Mouse (Mus musculus) MEL (cell line): ENCODE data around the gene Lrrk2. TPM values are rescaled to one million over a fixed set of nuclear protein-coding genes. Genes with fewer than 3 reads are reported as not detected.

ENCODE experiments used
- DNase-seq: peaks from one replicate; pipeline ENCODE4 v3.0.0; 2011; ENCODE audit warnings: low read depth, low spot score
- H3K27ac ChIP-seq: 2 replicates; pipeline ENCODE4 v1.5.1; 2012; ENCODE audit warnings: low read depth, mild to moderate bottlenecking, control low read depth, low read length, moderate library complexity; ENCODE audit not compliant: control insufficient read depth
- H3K27me3 ChIP-seq, 2 experiments: fragments of 150-350 bp in 1 of 2; sonication (generic) in 1 of 2; 2 replicates each; pipeline ENCODE4 v1.6.1; 2012; ENCODE audit warnings: low read length in 2 of 2, mild to moderate bottlenecking in 2 of 2, improper control_type of control experiment in 1 of 2, moderate library complexity in 1 of 2; ENCODE audit not compliant: insufficient read depth in 2 of 2, control insufficient read depth in 1 of 2
- H3K36me3 ChIP-seq, 2 experiments: 2 replicates each; pipeline ENCODE4 v1.6.1; 2012 to 2014; ENCODE audit warnings: low read length in 2 of 2, improper control_type of control experiment in 1 of 2, inconsistent platforms in 1 of 2, mild to moderate bottlenecking in 1 of 2; ENCODE audit not compliant: insufficient read depth in 2 of 2, control insufficient read depth in 1 of 2
- H3K4me1 ChIP-seq, 2 experiments: fragments of 150-350 bp in 1 of 2; sonication (generic) in 1 of 2; 2 replicates each; pipeline ENCODE4 v1.6.1; 2012; ENCODE audit warnings: low read length in 2 of 2, improper control_type of control experiment in 1 of 2, mild to moderate bottlenecking in 1 of 2; ENCODE audit not compliant: insufficient read depth in 2 of 2, control insufficient read depth in 1 of 2
- H3K4me3 ChIP-seq, 2 experiments: fragments of 150-350 bp in 1 of 2; sonication (generic) in 1 of 2; 2 replicates each; pipeline ENCODE4 v1.5.1; 2012; ENCODE audit warnings: low read depth in 2 of 2, low read length in 2 of 2, mild to moderate bottlenecking in 2 of 2, moderate library complexity in 2 of 2, control low read depth in 1 of 2, improper control_type of control experiment in 1 of 2; ENCODE audit not compliant: control insufficient read depth in 1 of 2, insufficient read depth in 1 of 2
- H3K79me2 ChIP-seq: 2 replicates; pipeline ENCODE4 v1.6.1; 2012; ENCODE audit warnings: mild to moderate bottlenecking, low read length, moderate library complexity; ENCODE audit not compliant: control insufficient read depth, poor library complexity, insufficient read depth
- H3K9ac ChIP-seq: 2 replicates; pipeline ENCODE4 v1.6.1; 2012; ENCODE audit warnings: low read depth, mild to moderate bottlenecking, control low read depth, low read length, moderate library complexity; ENCODE audit not compliant: control insufficient read depth, poor library complexity, severe bottlenecking
- H3K9me3 ChIP-seq: fragments of 150-350 bp; sonication (generic); replicated peaks from 2 replicates; pipeline ENCODE4 v1.6.1; 2012; ENCODE audit warnings: mild to moderate bottlenecking, low read length, improper control_type of control experiment, moderate library complexity; ENCODE audit not compliant: insufficient read depth
- BHLHE40 ChIP-seq: IDR thresholded peaks from 2 replicates; pipeline ENCODE4 v1.6.1; 2012; ENCODE audit warnings: low read depth, mild to moderate bottlenecking, inconsistent platforms, low read length, improper control_type of control experiment, borderline replicate concordance
- CHD2 ChIP-seq: IDR thresholded peaks from 2 replicates; pipeline ENCODE4 v1.6.1; 2011; ENCODE audit warnings: low read length, improper control_type of control experiment
- CTCF ChIP-seq, 3 experiments: IDR thresholded peaks in 2 of 3; conservative IDR thresholded peaks in 1 of 3; 2 replicates each; pipeline ENCODE4 v1.5.1; 2011 to 2012; ENCODE audit warnings: low read length in 3 of 3, low read depth in 2 of 3, mild to moderate bottlenecking in 2 of 3, improper control_type of control experiment in 1 of 3, inconsistent platforms in 1 of 3, mixed read lengths in 1 of 3, moderate library complexity in 1 of 3; ENCODE audit not compliant: control insufficient read depth in 1 of 3, insufficient read depth in 1 of 3, poor library complexity in 1 of 3, severe bottlenecking in 1 of 3
- ELF1 ChIP-seq: IDR thresholded peaks from 2 replicates; pipeline ENCODE4 v1.6.1; 2014; ENCODE audit warnings: low read depth, mild to moderate bottlenecking, inconsistent platforms, low read length, improper control_type of control experiment, moderate library complexity
- EP300 ChIP-seq, 2 experiments: IDR thresholded peaks; 2 replicates each; pipeline ENCODE4 v1.6.1; 2011; ENCODE audit warnings: improper control_type of control experiment in 2 of 2, low read length in 2 of 2, low read depth in 1 of 2, mild to moderate bottlenecking in 1 of 2
- GABPA ChIP-seq: IDR thresholded peaks from 2 replicates; pipeline ENCODE4 v1.6.1; 2012; ENCODE audit warnings: low read depth, mild to moderate bottlenecking, inconsistent platforms, low read length, improper control_type of control experiment, moderate library complexity
- JUND ChIP-seq: IDR thresholded peaks from 2 replicates; pipeline ENCODE4 v1.6.1; 2011; ENCODE audit warnings: low read depth, mild to moderate bottlenecking, improper control_type of control experiment, low read length
- KAT2A ChIP-seq: conservative IDR thresholded peaks from 2 replicates; pipeline ENCODE4 v1.6.1; 2012; ENCODE audit warnings: low read depth, low read length, improper control_type of control experiment, inconsistent platforms
- MAX ChIP-seq: IDR thresholded peaks from 2 replicates; pipeline ENCODE4 v1.6.1; 2011; ENCODE audit warnings: low read length, improper control_type of control experiment
- MAZ ChIP-seq: IDR thresholded peaks from 2 replicates; pipeline ENCODE4 v1.6.1; 2012; ENCODE audit warnings: low read depth, mild to moderate bottlenecking, inconsistent platforms, low read length, improper control_type of control experiment
- MEF2A ChIP-seq: IDR thresholded peaks from 2 replicates; pipeline ENCODE4 v1.6.1; 2014; ENCODE audit warnings: low read depth, mild to moderate bottlenecking, inconsistent platforms, low read length, improper control_type of control experiment; ENCODE audit not compliant: poor library complexity, insufficient replicate concordance, severe bottlenecking; ENCODE audit errors: extremely low read depth
- MXI1 ChIP-seq: IDR thresholded peaks from 2 replicates; pipeline ENCODE4 v1.6.1; 2011; ENCODE audit warnings: mild to moderate bottlenecking, low read depth, low read length, improper control_type of control experiment
- MYB ChIP-seq: IDR thresholded peaks from 2 replicates; pipeline ENCODE4 v1.6.1; 2011; ENCODE audit warnings: mild to moderate bottlenecking, low read depth, low read length, improper control_type of control experiment
- MYC ChIP-seq: IDR thresholded peaks from 2 replicates; pipeline ENCODE4 v1.6.1; 2011; ENCODE audit warnings: low read depth, mild to moderate bottlenecking, low read length, improper control_type of control experiment, moderate library complexity
- NELFE ChIP-seq: IDR thresholded peaks from 2 replicates; pipeline ENCODE4 v1.6.1; 2011; ENCODE audit warnings: low read depth, low read length, improper control_type of control experiment
- POLR2A ChIP-seq, 2 experiments: IDR thresholded peaks; 2 replicates each; pipeline ENCODE4 v1.6.1; 2011 to 2012; ENCODE audit warnings: low read length in 2 of 2, mild to moderate bottlenecking in 2 of 2, control low read depth in 1 of 2, improper control_type of control experiment in 1 of 2, low read depth in 1 of 2, moderate library complexity in 1 of 2; ENCODE audit not compliant: control insufficient read depth in 1 of 2, insufficient read depth in 1 of 2, poor library complexity in 1 of 2
- POLR2AphosphoS2 ChIP-seq: IDR thresholded peaks from 2 replicates; pipeline ENCODE4 v1.6.1; 2011; ENCODE audit warnings: low read length, improper control_type of control experiment
- RAD21 ChIP-seq: IDR thresholded peaks from 2 replicates; pipeline ENCODE4 v1.6.1; 2011; ENCODE audit warnings: mild to moderate bottlenecking, low read depth, low read length, improper control_type of control experiment
- RCOR1 ChIP-seq: IDR thresholded peaks from 2 replicates; pipeline ENCODE4 v1.6.1; 2012; ENCODE audit warnings: low read depth, mild to moderate bottlenecking, inconsistent platforms, low read length, improper control_type of control experiment
- SMC3 ChIP-seq: IDR thresholded peaks from 2 replicates; pipeline ENCODE4 v1.6.1; 2011; ENCODE audit warnings: low read depth, low read length, improper control_type of control experiment
- TBP ChIP-seq: IDR thresholded peaks from 2 replicates; pipeline ENCODE4 v1.8.0; 2011; ENCODE audit warnings: low read depth, low read length, improper control_type of control experiment
- TCF12 ChIP-seq: IDR thresholded peaks from 2 replicates; pipeline ENCODE4 v1.6.1; 2014; ENCODE audit warnings: low read depth, mild to moderate bottlenecking, inconsistent platforms, low read length, improper control_type of control experiment, moderate library complexity
- USF1 ChIP-seq: IDR thresholded peaks from 2 replicates; pipeline ENCODE4 v1.6.1; 2014; ENCODE audit warnings: low read depth, mild to moderate bottlenecking, inconsistent platforms, low read length, improper control_type of control experiment, moderate library complexity
- USF2 ChIP-seq, 2 experiments: IDR thresholded peaks; 2 replicates each; pipeline ENCODE4 v1.6.1; 2011 to 2012; ENCODE audit warnings: improper control_type of control experiment in 2 of 2, low read length in 2 of 2, borderline replicate concordance in 1 of 2, inconsistent platforms in 1 of 2, low read depth in 1 of 2, mild to moderate bottlenecking in 1 of 2; ENCODE audit not compliant: insufficient read depth in 1 of 2
- ZKSCAN1 ChIP-seq: IDR thresholded peaks from 2 replicates; pipeline ENCODE4 v1.6.1; 2012; ENCODE audit warnings: low read depth, mild to moderate bottlenecking, inconsistent platforms, low read length, improper control_type of control experiment, moderate library complexity
- ZMIZ1 ChIP-seq: IDR thresholded peaks from 2 replicates; pipeline ENCODE4 v1.6.1; 2012; ENCODE audit warnings: low read depth, mild to moderate bottlenecking, inconsistent platforms, low read length, improper control_type of control experiment, moderate library complexity
- ZNF384 ChIP-seq: IDR thresholded peaks from 2 replicates; pipeline ENCODE4 v1.6.1; 2012; ENCODE audit warnings: low read depth, mild to moderate bottlenecking, inconsistent platforms, low read length, improper control_type of control experiment
- polyA plus RNA-seq, 2 experiments: library from polyadenylated mRNA; stranded (reverse) in 1 of 2; unstranded in 1 of 2; fragments of >175 nt in 1 of 2; fragments of >200 nt in 1 of 2; gene quantifications; 2 replicates each; pipeline versions ENCODE4 v1.2.1 to v1.2.4; 2012; ENCODE audit warnings: low replicate concordance in 2 of 2, low read depth in 1 of 2; ENCODE audit not compliant: insufficient read length in 2 of 2, insufficient read depth in 1 of 2, missing spikeins in 1 of 2
- total RNA-seq: library from RNA; depleted of rRNA; stranded (reverse); fragments of 300-350 nt; gene quantifications from 2 replicates; pipeline ENCODE4 v1.2.3, GENCODE M21; 2012

Gene Lrrk2
- total and polyA plus RNA-seq, 3 experiments: not detected

GRCm38 (mm10) chr15:91736791-91737533 lies 64.0 kb downstream of the Lrrk2 start:
- H3K9ac ChIP-seq: no peak overlapping the region
- no peaks in the 10 kb centered on the region for H3K9me3 ChIP-seq
- DNase-seq: peak; percentile 21
- TF ChIP-seq CTCF (IDR thresholded peaks at IDR 0.05 in 2 of 3, conservative IDR thresholded peaks at IDR 0.05 in 1 of 3; ENCODE audit: control insufficient read depth in 1 of 3, insufficient read depth in 1 of 3, low read depth in 2 of 3, low read length in 3 of 3, poor library complexity in 1 of 3, severe bottlenecking in 1 of 3) (peak; percentile 11 to 54 (median 31); a peak in 5 of 6 replicates), USF2 (IDR thresholded peaks at IDR 0.05; ENCODE audit: borderline replicate concordance in 1 of 2, insufficient read depth in 1 of 2, low read depth in 1 of 2, low read length in 2 of 2) (no peak), ELF1 (no peak), ZMIZ1 (no peak), SMC3 (peak; percentile 19)
- H3K4me3 ChIP-seq: no peak overlapping the region
- H3K4me1 ChIP-seq: no peaks in the 10 kb centered on the region
- no peaks in the 10 kb centered on the region for H3K27me3 ChIP-seq
- no peaks in the 10 kb centered on the region for H3K79me2 ChIP-seq
- H3K27ac ChIP-seq: no peak overlapping the region
- no peaks in the 10 kb centered on the region for H3K36me3 ChIP-seq

GRCm38 (mm10) chr15:91738808-91739207 lies 65.8 kb downstream of the Lrrk2 start:
- H3K79me2 ChIP-seq: no peaks in the 10 kb centered on the region

GRCm38 (mm10) chr15:91745501-91745900 lies 72.5 kb downstream of the Lrrk2 start:
- Histone ChIP-seq H3K4me3 (no peak overlapping the region), H3K27ac (no peak overlapping the region), H3K36me3 (no peaks in the 10 kb centered on the region), H3K27me3 (no peaks in the 10 kb centered on the region; a peak in 1 of 4 replicates), H3K9me3 (no peaks in the 10 kb centered on the region), H3K4me1 (no peaks in the 10 kb centered on the region)
- DNase-seq: no peak
- TF ChIP-seq ZKSCAN1 (no peak), TCF12 (no peak), POLR2A (IDR thresholded peaks at IDR 0.05; ENCODE audit: control insufficient read depth in 1 of 2, insufficient read depth in 1 of 2, low read depth in 1 of 2, low read length in 2 of 2, poor library complexity in 1 of 2) (no peak), EP300 (IDR thresholded peaks at IDR 0.05; ENCODE audit: low read depth in 1 of 2, low read length in 2 of 2) (no peak), RCOR1 (no peak), SMC3 (no peak), TBP (no peak), BHLHE40 (no peak), CHD2 (no peak), RAD21 (no peak), MYC (no peak), MAX (no peak), MEF2A (no peak), MXI1 (no peak), GABPA (no peak), NELFE (no peak), MAZ (no peak), POLR2AphosphoS2 (no peak)
- TF ChIP-seq, all 39 proteins: peak for 0
- Histone ChIP-seq H3K79me2 (no peaks in the 10 kb centered on the region), H3K9ac (no peak overlapping the region)

More at GRCm38 (mm10) chr15:91738808-91739207, 65.8 kb downstream of the Lrrk2 start:
- no peak for DNase-seq
- Histone ChIP-seq H3K36me3 (no peaks in the 10 kb centered on the region), H3K4me1 (no peaks in the 10 kb centered on the region), H3K4me3 (no peak overlapping the region), H3K27me3 (no peaks in the 10 kb centered on the region), H3K9me3 (no peaks in the 10 kb centered on the region), H3K27ac (no peak overlapping the region), H3K9ac (no peak overlapping the region)
- no peak for TF ChIP-seq MYB
- no peak for TF ChIP-seq MAX
- no peak for TF ChIP-seq KAT2A
- no peak for TF ChIP-seq JUND
- no peak for TF ChIP-seq ZNF384
- TF ChIP-seq TCF12: no peak
- TF ChIP-seq USF1: no peak
- no peak for TF ChIP-seq ZKSCAN1
- no peak for TF ChIP-seq ZMIZ1
